Mouse (Mus musculus): Measurements from ENCODE around the gene Psmd1.
A peak's percentile ranks its signal among the peaks of the same experiment; 100 is the strongest.

The Psmd1 gene

GRCm38 (mm10) chr1:86058856-86059769 is 5.1 kb upstream of the Psmd1 start:
- peak; percentile 94 for DNase-seq (ENCODE audit: low spot score in 2 of 2)

DNA sequence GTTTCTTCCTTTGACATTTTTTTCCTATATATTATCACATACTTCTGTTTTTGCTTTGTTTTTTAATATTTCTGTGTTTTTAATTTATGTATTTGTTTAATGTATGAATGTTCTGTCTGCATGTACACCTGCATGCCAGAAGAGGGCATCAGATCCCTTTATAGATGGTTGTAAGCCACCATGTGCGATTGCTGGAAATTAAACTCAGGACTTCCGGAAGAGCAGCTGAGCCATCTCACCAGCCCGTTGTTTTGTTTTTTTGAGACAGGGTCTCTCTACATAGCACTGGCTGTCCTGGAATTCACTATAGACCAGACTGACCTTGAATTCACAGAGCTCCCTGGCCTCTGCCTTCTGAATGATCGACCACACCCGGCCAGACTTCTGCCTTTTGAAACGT is 1.7 kb upstream of the Psmd1 start:
- DNase-seq (ENCODE audit: low spot score in 2 of 2), result no peak

- no peak for DNase-seq (ENCODE audit: low spot score in 2 of 2)
These were observed 12.4 kb downstream of the Psmd1 start for GRCm38 (mm10) chr1:86076565-86076964.

GRCm38 (mm10) chr1:86094413-86094812 is 30.2 kb downstream of the Psmd1 start:
- no peak for DNase-seq (ENCODE audit: low spot score in 2 of 2)

GRCm38 (mm10) chr1:86105054-86105453 is 40.9 kb downstream of the Psmd1 start:
- no peak for DNase-seq (ENCODE audit: low spot score in 2 of 2)

- DNase-seq (ENCODE audit: low spot score in 2 of 2), result no peak
These were observed 47.6 kb downstream of the Psmd1 start, which contains the start of gene Htr2b for GRCm38 (mm10) chr1:86111779-86112178. TSS of gene Htr2b (minus strand) at chr1:86111970.

GRCm38 (mm10) chr1:86114141-86114540 is 50.0 kb downstream of the Psmd1 start:
- DNase-seq (ENCODE audit: low spot score in 2 of 2), result no peak

- no peak for DNase-seq (ENCODE audit: low spot score in 2 of 2)
These were observed 55.4 kb downstream of the Psmd1 start for GRCm38 (mm10) chr1:86119549-86119948.

GRCm38 (mm10) chr1:86126036-86126435 is 61.8 kb downstream of the Psmd1 start:
- no peak for DNase-seq (ENCODE audit: low spot score in 2 of 2)

DNA sequence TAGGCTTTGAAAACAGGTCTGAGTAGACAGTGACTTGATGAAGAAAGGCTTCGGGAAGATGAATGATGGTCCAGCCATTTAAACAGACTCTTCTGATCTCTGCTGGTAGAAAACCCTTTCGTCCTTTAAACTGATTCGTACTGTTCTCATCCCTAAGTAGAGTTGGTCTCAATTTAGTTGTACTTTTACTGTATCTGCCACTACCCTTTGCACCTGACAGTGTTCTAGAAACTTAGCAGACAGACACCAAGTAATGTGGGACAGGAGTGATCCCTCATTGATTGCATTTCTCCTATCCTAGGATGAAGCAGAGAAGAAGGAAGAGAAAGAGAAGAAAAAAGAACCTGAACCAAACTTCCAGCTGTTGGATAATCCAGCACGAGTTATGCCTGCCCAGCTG is 69.2 kb downstream of the Psmd1 start, which contains the start of gene Gm21972:
TSS of gene Gm21972 (plus strand) at position 301 of the 400 bp plus-strand sequence.
- no peak for DNase-seq (ENCODE audit: low spot score in 2 of 2)

- DNase-seq (ENCODE audit: low spot score in 2 of 2), result no peak
These were observed 71.1 kb downstream of the Psmd1 start for GRCm38 (mm10) chr1:86135315-86135714.

GRCm38 (mm10) chr1:86141081-86141480 is 76.9 kb downstream of the Psmd1 start:
- no peak for DNase-seq (ENCODE audit: low spot score in 2 of 2)

GRCm38 (mm10) chr1:86143165-86143564 is 79.0 kb downstream of the Psmd1 start:
- DNase-seq (ENCODE audit: low spot score in 2 of 2), result no peak

GRCm38 (mm10) chr1:86144001-86144944 is 80.1 kb downstream of the Psmd1 start:
- DNase-seq (ENCODE audit: low spot score in 2 of 2), result peak in 1 of 2 experiments; percentile 24

DNA sequence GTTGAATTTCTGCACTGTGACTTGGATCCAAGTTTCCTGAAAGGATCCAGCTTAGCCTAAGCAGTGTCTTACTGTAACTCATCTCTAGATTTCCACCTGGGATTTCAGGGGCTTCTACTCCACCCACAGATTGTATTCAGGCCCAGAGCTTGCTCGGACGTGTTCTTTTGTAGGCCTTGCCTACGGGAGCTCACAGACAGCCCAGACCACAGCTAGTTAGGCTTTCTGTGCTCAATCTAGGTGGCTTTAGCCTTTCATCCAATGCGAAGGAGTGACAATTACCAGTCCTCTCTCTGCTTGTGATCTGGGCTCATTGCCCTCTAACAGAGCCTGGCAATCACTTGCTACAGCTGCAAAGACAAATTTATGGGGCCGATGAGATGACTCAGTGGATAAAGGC is 82.1 kb downstream of the Psmd1 start:
- no peak for DNase-seq (ENCODE audit: low spot score in 2 of 2)

GRCm38 (mm10) chr1:86147557-86147956 is 83.4 kb downstream of the Psmd1 start:
- no peak for DNase-seq (ENCODE audit: low spot score in 2 of 2)

- DNase-seq (ENCODE audit: low spot score in 2 of 2), result no peak
These were observed 84.0 kb downstream of the Psmd1 start for GRCm38 (mm10) chr1:86148161-86148560.

DNA sequence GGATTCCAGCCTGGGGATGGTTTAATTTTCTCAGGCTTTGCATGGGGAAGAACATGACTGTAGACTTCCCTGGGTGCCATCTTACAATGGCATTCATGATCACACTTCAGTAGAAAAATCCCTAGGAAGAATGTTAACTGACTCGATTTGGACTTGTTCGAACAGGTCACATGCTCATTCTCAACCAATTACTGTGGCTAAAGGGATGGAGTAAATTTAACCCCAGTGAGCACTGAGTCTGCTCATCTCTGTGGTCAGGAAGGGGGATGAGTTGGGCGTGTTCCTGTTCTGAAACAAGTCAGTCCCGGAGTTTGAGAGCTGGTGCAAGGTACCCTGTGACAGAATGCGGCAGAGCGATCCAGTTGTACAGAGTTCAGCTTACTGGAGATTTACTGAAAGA is 86.7 kb downstream of the Psmd1 start:
- DNase-seq (ENCODE audit: low spot score in 2 of 2), result no peak

DNA sequence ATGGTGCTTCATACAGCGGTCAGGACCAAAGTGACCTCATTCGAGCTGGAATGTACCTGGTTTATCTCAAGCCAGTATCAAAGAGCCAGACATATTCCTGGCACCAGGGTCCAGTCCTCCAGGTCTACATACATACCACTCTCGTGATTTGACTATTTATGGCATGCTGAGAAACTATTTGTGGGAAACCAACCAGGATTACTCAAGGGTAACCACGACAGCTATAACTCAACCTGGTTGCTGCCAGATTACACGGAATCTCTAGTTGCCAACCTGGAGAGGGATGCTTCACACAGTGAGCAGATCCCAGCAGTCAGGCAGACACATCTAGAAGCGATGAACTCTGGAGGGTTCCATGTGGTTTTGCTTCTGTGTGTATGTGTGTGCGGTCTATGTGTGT is 87.2 kb downstream of the Psmd1 start:
- no peak for DNase-seq (ENCODE audit: low spot score in 2 of 2)

- DNase-seq (ENCODE audit: low spot score in 2 of 2), result no peak
These were observed 88.4 kb downstream of the Psmd1 start for GRCm38 (mm10) chr1:86152618-86153017.

- peak; percentile 95 for DNase-seq (ENCODE audit: low spot score in 2 of 2)
These were observed 90.1 kb downstream of the Psmd1 start, which contains the start of gene Armc9 for GRCm38 (mm10) chr1:86154133-86154823. TSS of gene Armc9 (plus strand) at chr1:86154780.

GRCm38 (mm10) chr1:86154824-86155164 is 90.6 kb downstream of the Psmd1 start:
- no peak for DNase-seq (ENCODE audit: low spot score in 2 of 2)
